Mouse (Mus musculus): ENCODE data around the gene Fgd2.

DNA sequence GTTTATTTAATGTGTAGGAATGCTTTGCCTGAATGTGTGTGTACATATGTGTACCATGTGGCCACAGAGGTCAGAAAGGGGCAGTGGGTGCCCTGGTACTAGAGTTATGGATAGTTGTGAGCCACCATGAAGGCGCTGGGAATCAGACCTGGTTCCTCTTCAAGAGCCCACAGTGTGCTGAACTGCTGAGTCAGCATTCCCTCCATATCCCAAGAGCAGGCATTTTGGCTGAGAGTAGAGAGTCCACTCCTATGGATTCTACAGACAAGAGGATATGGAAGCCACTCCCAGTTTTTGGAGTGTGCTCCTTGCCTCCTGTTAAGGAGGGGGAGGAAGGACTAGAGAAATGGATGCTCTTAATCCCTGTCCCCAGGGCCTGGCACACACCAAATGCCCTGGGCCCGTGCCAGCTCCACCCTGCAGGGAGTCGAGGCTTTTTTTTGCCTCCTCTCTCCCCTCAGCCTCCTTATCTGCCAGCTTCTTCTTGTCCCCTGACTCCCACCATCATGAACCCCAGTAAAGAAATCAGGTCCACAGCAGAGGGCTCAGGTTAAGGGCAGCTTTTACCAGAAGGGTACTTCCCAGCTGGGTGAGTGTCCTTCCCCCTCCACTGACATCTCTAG is 58.2 kb downstream of the Fgd2 start:
- TF ChIP-seq CTCF (IDR thresholded peaks at IDR 0.05; ENCODE audit: low read depth, low read length) (no peak), POLR2A (IDR thresholded peaks at IDR 0.05; ENCODE audit: extremely low read depth, insufficient read depth, low read length) (no peak)

All from liver, adult 2 months (tissue).